9 mouse cellular contexts compared by ENCODE assay signal in the genomic region with DNA sequence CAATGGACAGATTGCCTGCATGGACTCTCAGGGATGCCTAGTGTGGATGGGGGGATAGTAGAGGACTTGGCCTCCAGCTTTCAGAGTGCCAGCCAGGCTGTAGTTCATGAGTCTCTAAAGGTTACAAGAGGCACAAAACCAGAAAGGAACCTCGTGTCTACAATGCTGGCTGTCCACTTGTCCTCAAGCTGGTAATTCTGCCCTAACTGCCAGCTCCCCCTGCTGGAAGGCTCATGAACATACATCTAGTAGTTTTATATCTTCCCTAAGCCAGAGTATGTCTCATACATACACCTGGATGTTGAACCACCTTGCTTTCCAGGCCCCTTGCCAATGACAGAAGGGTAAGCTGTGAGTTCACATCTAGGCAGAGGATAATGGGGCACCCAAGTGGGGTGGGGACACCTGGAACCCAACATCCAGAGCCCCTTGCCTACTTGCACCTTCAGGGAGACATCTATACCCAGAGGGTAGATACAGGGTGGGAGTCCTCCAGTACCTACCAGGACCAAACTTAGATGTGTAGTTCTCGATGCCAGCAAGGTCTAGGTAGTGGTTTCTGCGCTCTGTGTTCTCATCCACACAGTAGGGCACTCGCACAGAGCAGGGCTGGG. TPM values are rescaled to one million over a fixed set of nuclear protein-coding genes. Genes with fewer than 3 reads are reported as not detected.
DNase-seq lines count a peak whose midpoint lies in the region; TF ChIP-seq lines count a peak whose summit lies in the region.
"Had no signal": no experiment of that assay in that cellular context is flagged by ENCODE, and none has a peak within 500 bp of the region (broad histone marks: within the 10 kb centered on the region; RNA-seq: fewer than 3 reads in every experiment).

No protein-coding gene starts in this region.

- H3K4me1 ChIP-seq in heart, adult 2 months (ENCODE audit: control insufficient read depth, insufficient read depth, low read length): peaks cover 1% of the 10 kb centered on the region; the same call in 1 of the 2 replicates

- TF ChIP-seq CTCF in heart, adult 2 months (IDR thresholded peaks at IDR 0.05): peak; percentile 92

- H3K79me2 ChIP-seq in heart, adult 2 months (replicated peaks; ENCODE audit: control insufficient read depth, insufficient read depth, low read length): no peaks in the 10 kb centered on the region

- intact Hi-C loops in heart, adult 2 months (cut with DNase I): loop anchor here (1.0 to 2.0 kb wide), 3 partner anchors 73 to 104 kb away; no protein-coding TSS in a partner anchor
- intact Hi-C loops in heart, postnatal 25 days (cut with DNase I): loop anchor here (1.0 kb wide), 2 partner anchors 99 to 104 kb away; no protein-coding TSS in a partner anchor

- H3K36me3 ChIP-seq in heart, adult 2 months (ENCODE audit: control insufficient read depth, insufficient read depth, low read length): no peaks in the 10 kb centered on the region

- H3K4me3 ChIP-seq in heart, adult 2 months: no peak overlapping the region

- no peak for TF ChIP-seq POLR2A in heart, adult 2 months (IDR thresholded peaks at IDR 0.05; ENCODE audit: insufficient read depth, low read depth, low read length)

- peak; percentile 67 for TF ChIP-seq EP300 in heart, adult 2 months (IDR thresholded peaks at IDR 0.05; ENCODE audit: insufficient read depth, low read depth, low read length)

- WGBS in heart, adult 2 months: 60% methylated on average over 4 of the region's 4 CpGs

- no peaks in the 10 kb centered on the region for H3K27me3 ChIP-seq in heart, adult 2 months (ENCODE audit: control insufficient read depth, insufficient read depth, low read length)

- DNase-seq in heart, adult 2 months: peak; percentile 64 to 70
- DNase-seq in heart, postnatal 25 days (ENCODE audit: low spot score): no peak
- peak; percentile 58 for DNase-seq in ES-CJ7 (ENCODE audit: low read depth, low spot score)
- peak; percentile 40 for DNase-seq in c-Kit-positive CD71-positive TER-119-negative erythroid progenitor cells, embryonic 14.5 days (ENCODE audit: low read depth)
- DNase-seq in frontal cortex, postnatal 36 days (ENCODE audit: low spot score in 2 of 2): peak; percentile 35 to 49
- peak; percentile 72 to 83 for DNase-seq in kidney, postnatal 25 days
- peak; percentile 74 for DNase-seq in lung, postnatal 25 days (ENCODE audit: low spot score)
- peak; percentile 33 to 54 for DNase-seq in spleen, postnatal 36 days (ENCODE audit: low spot score in 2 of 2)

- H3K27ac ChIP-seq in heart, adult 2 months: no peak overlapping the region
- H3K27ac ChIP-seq: macrophage had no signal

- no peak overlapping the region for H3K9ac ChIP-seq in heart, adult 2 months (ENCODE audit: low read depth, low read length)

RNA-seq across cellular contexts. Expression of gene Nkd2, which starts 25.1 kb away (rescaled TPM):
- 1 to 10 TPM; 1.2 to 2.3 TPM for total RNA-seq in heart, adult 2 months (2021)
- 1.9 and 2.3 TPM in 2 replicates for polyA plus RNA-seq in heart, adult 2 months (2012; rRNA removed)
- 1 to 10 TPM; 1.2 TPM for total RNA-seq in heart, postnatal 25 days (2021)
- polyA plus RNA-seq: macrophage had no signal
